Mouse (Mus musculus) Muller cell, postnatal 12 days (primary cell): ENCODE data around the gene Olfr293.

Experiments used
- DNase-seq: peaks from one replicate; pipeline ENCODE4 v3.0.0-alpha.2; 2015; ENCODE audit errors: inconsistent ontology term

Olfr293 gene

GRCm38 (mm10) chr7:86648761-86649160 lies at the start of gene Olfr293:
Olfr293 (plus strand) TSS chr7:86649061.
- DNase-seq = no peak

GRCm38 (mm10) chr7:86616543-86616942 lies 32.3 kb upstream of the Olfr293 start, which contains the start of gene Olfr294:
Olfr294 (minus strand) TSS chr7:86616643.
- DNase-seq = no peak

GRCm38 (mm10) chr7:86688030-86688429 lies 39.2 kb downstream of the Olfr293 start, which contains the start of gene Olfr292:
Olfr292 (plus strand) TSS chr7:86688330.
- DNase-seq = no peak
